Mouse (Mus musculus): ENCODE data around the gene 1810062G17Rik.

The 1810062G17Rik gene

DNA sequence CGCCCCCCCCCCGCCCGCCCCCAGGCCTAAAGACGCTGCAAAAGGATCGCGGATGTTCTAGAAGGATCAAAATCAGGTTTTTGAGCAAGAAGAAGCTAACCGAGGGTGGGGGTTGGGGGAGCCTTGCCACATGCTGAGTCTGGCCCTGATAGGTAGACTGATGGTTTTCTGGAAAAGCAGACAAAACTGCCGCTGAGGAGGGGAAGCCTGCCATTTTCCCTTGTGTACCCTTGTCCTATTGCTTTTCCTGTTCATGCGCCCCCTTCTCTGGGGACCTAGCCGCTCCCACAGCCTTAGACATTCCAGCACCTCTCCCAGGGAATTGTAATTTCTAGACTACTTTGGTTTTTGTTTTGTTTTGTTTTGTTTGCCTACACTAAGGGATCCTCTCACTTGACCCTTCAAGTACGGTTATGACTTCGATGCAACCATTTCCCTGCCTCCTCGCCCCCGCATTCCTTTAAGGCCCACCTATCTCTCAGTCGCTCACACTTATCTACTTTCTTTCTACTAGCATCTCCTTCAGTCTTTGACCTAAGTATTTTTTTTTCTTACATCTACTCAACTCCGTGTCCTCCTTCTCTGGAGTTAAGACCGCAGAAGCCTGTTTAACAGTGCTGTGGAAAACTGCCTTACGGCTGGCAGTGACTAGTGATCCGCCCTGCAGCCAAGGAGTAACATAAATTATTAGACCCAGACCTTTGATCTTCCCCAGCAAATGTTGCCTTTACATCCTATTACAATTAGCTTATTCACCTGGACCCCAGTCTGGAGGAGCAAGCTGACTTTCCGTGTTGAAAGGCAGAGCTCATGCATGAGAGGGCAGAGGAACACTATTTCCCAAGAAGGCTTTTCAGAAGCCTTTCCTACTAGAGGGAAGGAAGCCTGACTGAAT lies 771 bp downstream of the 1810062G17Rik start:
- DNase-seq (ENCODE audit: low read depth), result no peak

DNA sequence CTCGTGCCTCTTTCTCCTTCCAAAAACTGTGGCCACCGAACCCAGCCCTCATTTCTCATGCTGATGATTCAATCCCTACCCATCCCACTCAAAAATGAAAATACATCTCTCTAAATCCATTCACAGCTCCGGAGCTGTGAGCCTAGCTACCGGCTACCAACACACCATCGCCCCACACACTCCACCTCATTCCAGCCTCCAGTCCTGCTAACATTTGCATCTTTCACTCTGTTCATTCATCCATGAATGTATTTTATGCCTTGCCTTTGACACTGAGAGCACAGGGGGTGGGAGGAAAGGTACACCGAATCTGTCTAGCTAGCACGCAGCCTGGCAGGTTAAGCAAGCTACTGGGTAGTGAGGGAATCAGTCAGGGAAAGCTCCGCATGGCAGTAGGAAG lies 3.0 kb downstream of the 1810062G17Rik start:
- no peak for DNase-seq (ENCODE audit: low read depth)

DNA sequence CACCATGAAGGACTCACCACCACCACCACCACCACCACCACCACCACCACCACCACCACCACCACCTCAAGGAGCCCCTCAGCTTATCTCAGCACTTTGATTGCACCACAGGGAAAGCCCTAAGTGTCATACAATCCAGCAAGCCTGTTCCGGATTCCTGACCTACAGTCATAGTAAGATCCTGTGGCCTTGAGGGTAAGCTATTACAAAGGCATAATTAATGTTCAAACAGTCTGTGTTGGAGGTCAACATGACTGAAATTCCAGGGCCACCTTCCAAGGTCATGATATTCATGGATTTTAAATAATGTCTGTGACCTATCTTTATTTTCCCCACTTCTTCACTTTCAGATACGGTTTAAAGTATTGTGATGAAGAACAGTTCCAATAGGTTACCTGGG lies 4.7 kb downstream of the 1810062G17Rik start:
- DNase-seq (ENCODE audit: low read depth), result peak; percentile 9

DNA sequence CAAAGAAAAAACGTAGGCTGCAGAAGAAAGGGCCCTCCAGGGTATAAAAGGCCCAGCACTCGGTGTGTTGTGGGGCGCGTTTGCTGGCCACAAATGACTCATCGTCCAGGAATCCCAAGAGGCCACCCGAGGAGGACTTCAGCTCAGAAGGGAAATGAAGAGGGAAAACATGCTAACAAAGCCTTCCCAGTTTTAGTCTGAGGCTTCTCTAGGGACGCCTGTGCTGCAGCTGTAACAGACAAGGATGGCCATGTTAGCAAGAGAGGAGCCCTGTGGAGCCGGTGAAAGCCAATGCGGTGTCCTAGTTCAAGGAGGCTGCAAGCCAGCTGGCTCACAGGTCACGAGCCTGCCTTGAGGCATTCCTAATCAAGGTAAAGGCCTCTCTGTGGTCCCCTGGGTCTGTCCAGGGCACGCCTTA lies 6.0 kb downstream of the 1810062G17Rik start:
- peak; percentile 35 for DNase-seq (ENCODE audit: low read depth)

DNA sequence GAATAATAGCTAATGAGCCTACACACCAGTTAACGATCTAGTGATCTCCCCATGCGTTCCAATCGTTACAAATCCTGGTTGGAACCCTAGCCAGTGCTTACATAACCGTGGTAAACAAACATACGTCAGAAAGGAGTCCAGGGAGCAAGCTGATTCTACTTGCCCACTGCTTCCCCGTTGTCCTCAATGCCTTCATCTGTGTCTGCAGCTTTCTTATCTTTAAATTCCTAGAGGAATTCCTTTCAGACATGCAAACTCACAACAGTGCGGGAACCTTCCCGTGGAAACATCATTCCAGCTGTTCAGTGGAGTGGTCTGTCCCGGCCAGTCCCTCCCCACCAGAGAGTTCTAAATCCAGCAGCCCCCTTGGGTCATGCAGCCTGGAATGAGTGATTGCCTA lies 7.2 kb downstream of the 1810062G17Rik start:
- no peak for DNase-seq (ENCODE audit: low read depth)

DNA sequence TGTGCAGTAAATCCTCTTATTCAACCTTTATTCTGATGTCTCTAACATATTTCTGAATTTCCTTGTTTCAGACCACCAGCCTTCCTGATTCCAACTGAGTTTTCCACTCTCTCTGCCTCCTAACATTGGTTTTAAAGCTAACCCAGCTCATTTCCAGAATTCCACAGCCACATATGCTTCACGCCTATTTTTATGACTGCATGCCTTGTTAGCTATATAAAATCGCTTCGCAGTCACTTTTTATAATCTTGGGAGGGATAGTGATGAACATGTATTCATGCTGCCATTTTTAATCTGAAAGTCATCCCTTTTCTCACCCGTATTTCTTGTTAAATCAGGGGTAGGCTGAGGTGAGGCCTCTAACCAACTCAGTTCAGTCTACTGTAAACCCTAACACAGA lies 8.6 kb downstream of the 1810062G17Rik start:
- no peak for DNase-seq (ENCODE audit: low read depth)

DNA sequence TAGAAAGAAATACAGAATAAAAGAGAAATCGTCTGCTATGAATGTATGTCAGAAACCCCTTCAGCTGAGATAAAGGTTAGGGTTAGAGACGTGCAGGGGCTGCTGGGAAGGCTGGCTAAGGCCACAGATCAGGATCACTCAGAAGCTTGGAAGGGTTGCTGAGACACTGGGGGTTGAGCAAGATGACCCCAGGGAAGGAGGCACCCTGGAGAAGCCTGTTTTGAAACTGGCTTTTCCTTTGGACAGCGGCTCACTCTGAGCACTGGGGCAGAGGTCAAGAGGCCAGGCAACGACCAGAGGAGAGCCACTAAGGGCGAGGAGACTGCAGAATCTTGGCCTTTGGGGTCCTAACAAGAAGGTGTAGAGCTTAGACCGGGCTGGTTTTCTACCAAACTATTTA lies 10.4 kb downstream of the 1810062G17Rik start:
- DNase-seq (ENCODE audit: low read depth), result no peak

DNA sequence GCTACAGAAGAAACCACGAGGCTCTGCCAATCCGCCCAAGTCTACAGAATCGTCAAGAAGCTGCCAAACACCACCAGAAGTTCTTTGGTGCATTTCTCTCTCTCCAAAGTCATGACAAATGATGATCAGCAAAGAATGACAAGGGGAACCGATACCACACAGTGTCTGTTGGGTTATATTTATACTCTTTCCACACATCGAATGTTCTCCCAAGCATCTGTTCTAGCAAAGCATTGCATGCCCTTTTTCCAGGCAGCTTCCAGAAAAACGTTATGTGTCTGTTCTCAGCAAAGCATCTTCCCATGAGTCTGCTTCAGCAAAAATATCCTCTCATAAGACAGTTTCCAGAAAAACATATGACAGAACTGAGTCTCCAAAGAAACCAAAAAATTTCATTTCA lies 11.1 kb downstream of the 1810062G17Rik start:
- no peak for DNase-seq (ENCODE audit: low read depth)

DNA sequence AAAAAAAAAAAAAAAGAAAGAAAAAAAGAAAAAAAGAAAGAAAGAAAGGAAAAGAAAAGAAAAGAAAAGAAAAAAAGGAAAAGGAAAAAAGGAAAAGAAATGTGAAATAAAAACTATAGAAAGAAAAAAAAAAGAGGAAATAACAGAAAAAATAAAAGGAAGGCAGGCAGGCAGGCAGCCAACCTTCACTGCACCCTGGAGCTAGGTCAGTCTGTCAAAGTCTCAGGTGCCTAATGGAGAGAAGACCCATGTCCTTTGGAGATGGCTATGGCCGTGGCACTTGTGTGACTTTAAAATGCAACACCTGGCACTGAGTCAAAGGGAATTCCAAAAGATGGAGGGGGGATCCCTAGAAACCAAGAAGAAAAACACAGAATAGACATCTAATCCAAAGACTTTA lies 12.6 kb downstream of the 1810062G17Rik start:
- no peak for DNase-seq (ENCODE audit: low read depth)

DNA sequence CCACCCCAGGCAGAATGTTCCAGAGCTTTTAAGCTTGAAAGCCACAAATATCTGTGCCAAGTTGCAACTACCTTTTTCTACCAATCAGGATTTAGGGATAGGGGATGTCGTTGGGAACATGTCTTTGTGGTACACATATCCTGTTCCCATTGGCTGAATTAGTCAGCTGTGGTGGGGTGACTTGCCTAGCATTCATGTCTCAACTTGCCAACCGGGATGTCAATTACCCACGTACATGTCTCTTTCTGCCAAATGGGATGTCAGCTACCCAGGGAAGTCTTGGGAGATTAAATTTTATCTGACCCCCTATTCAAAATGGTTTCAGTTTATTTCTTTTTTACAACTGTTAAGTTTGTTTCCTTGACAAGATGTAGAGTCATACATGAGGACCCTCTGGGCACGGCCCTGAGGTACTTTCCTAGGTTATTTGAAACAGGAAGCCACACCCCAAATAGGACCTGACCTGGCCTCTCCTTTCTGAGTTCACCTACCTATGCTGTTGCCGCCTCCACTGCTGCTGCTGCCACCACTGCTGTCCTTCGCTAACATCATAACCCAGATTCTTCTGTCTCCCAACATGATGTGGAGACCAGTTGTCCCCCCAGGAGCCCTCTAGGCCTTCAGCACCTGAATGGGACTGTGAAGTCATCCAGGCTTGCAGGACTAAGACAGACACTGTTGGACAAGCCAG lies 13.3 kb downstream of the 1810062G17Rik start:
- DNase-seq (ENCODE audit: low read depth), result peak; percentile 42

DNA sequence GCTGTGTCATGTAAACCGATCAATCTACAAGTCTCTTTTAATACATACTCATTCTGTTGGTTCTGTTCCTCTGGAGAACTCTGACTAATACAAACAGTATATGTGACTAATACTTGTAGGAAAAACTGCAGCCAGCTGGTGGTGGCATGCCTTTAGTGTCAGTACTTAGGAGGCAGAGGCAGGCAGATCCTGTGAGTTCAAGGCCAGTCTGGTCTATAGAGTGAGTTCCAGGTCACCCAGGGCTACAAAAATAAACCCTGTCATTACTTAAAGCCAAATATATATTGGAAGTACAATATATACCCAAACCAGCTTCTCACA lies 13.8 kb downstream of the 1810062G17Rik start:
- DNase-seq (ENCODE audit: low read depth), result peak; percentile 50

DNA sequence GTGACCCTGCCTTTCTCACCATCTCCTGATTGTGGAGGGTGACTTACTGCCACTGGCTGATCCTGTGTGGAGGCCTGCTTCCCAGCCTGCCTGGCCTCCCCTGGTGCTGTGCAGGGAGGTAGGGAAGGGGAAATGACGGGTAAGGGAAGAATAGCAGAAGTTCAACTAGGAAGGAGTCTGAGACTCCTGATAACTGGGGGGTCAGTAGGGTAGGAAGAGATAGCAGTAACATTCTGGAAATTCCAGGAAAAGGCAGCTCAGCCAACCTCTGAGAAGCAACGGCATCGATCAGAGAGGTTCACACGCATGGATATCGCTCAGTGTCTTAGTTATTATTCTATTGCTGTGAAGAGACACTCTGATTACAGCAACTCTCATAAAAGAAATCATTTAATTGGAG lies 15.8 kb downstream of the 1810062G17Rik start:
- no peak for DNase-seq (ENCODE audit: low read depth)

DNA sequence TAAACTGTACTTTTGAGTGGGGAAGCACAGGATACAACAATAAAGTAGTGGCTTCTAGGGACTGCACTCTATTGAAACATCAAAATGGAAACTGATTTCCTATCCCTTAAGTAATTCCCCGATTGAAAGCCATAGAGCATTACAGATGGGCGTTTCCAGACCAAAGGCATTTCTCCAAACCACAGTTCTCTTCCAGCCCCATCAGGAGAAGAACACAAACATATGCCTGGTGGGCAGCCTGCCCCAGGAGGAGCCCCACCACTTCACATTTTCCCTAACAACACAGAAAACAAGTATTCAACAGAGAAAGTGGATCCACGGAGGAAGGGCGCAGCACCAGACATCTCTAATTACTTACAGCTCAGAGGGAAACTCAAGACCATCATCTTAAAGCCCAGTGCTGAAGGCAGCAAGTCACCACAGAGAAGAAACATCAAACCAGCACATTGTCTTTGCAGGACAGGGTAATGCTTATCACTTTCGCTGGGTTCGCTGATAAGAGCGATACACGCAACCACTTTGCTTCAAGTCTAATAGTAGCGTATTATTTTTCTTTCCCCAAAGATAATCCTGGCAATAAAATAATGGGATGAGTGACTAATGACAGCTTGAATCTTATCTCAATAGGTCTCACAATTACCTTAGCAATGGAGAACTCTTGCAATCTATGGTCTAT lies 17.1 kb downstream of the 1810062G17Rik start:
- peak; percentile 11 for DNase-seq (ENCODE audit: low read depth)

DNA sequence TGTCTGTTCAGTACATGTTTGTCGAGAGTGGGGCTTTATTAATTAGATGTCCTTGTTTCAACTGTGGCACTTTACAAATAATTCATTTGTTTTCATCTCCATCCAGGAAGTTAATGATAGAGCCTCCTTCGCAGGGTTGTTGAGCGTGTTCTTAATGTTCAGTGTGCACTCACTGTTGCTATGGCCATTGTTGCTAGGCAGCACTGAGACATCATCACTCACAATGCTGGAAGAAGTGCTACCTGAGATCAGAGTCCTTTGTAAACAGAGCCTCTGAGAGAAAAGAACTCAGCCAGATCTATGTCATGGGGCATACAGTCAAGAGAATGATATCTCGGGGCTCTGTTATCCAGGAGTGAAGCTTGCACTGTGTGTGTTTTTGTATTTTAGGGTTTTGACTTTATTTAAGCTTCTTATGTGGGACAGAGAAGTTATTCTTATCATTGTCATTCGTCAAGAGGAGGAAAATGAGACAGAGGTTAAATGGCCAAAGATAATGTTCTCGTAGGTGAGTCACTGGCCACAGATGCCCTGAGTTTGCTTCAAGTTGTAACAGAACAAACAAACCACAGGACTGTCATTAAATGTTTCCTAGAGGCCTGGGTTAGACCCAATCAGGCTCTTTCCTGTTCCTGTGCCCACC lies 18.0 kb downstream of the 1810062G17Rik start:
- peak; percentile 91 for DNase-seq (ENCODE audit: low read depth)

DNA sequence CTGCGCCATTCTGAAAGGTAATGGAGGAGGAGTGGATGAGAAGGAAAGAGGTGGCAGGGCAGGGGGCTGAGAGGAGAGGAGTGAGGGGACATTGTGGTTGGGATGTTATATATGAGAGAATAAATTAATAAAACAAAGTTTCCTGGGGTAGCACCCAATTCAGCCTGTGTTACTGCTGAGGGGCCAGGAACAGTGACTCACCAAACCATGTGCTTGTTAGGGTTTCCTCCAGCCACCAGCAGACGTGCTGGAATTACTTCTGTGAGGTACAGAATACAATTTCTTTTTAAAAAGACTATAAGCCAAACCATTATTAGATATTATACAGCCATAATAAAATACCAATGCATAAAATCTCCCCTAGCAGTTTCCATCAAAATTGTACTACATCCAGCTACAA lies 18.9 kb downstream of the 1810062G17Rik start:
- peak; percentile 71 for DNase-seq (ENCODE audit: low read depth)

DNA sequence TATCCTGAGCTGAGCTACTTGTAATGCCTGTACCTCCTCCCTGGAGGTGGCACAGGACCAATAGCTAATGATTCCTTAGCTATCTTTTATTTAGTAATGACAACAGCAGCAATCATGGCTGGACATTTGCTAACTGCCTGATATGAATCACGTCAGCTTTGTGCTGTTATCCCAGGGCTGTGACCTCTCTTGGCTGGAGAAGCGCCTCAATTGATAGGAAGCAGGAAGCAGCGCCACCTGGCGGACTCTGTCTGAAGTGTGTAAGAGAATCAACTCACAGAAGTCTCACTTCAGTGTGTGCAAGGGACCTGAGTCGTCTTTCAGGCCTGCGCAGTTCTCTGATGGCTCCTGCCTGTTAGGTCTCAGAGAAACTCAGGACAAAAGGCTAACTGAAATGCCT lies 19.7 kb downstream of the 1810062G17Rik start:
- peak; percentile 92 for DNase-seq (ENCODE audit: low read depth)

DNA sequence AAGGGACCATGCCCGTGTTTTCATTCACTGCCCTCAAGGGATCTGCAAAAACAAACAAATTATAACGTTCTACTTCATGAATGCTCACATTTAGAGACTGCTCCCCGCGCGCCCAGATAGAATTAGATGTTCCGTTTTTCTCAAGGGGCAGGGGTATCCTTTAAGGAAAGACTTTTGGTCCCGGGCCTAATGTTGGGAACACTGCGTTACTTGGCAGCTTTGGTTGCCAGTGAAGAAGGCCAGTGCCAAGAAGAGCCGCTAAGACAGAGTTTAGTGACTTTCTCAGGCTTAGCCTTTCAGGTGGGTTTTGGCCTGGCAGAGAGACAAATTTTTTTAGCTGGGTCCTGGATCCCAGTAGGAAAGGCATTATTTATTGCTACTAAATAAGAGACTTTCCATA lies 20.5 kb downstream of the 1810062G17Rik start:
- DNase-seq (ENCODE audit: low read depth), result no peak

DNA sequence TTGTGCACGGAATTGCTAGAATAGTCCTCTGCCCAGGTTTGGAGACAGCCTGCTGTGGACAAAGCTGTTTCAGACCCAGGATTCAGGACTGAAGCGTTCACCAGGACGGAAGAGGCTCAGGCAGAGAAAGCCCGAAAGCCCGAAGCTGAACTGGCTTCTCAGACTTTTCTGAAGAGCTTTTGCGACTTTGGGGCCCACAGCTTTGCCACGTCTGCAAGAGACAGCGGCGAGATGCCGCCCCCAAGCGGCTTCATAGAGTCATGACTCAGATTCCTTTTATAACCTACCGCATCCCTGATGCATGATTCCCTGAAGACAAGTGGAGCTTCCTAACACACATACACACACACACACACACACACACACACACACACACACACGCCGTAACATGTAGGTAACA lies 21.0 kb downstream of the 1810062G17Rik start:
- peak; percentile 83 for DNase-seq (ENCODE audit: low read depth)

DNA sequence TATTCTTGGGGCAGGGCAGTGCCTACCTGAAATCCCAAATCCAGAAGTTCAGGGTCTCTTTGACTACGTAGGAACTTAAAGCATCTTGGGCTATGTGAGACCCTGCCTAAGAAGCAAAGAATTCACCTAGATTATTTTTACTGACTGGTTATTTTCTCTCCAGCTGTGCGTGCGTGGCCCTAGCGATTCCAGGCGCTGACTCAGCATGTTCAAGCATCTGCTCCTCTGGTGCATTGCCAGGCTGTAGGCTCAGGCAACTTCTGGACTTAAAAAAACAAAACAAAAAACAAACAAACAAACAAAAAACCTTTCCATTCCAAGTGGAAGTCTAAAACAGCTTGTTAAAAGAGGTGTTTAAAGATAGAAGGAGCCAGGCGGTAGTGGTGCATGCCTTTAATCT lies 22.5 kb downstream of the 1810062G17Rik start:
- no peak for DNase-seq (ENCODE audit: low read depth)

DNA sequence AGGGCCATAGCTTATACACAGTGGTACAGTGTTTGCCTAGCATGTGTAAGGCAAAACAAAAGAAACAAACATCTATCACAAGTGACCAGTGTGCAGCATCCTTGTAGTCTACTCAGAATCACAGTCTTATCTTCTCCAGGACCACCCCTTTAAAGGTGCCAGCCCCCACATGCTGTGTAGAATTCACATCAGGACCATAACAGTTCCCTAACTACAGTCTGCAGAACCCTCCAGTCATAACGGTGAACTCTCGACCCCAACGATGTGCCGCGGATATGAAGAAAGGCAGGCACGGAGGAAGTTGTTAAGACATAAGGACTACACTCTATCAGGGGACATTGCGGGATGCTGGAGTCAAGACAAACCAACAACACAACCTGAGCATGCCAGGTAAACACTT lies 23.7 kb downstream of the 1810062G17Rik start:
- DNase-seq (ENCODE audit: low read depth), result no peak

DNA sequence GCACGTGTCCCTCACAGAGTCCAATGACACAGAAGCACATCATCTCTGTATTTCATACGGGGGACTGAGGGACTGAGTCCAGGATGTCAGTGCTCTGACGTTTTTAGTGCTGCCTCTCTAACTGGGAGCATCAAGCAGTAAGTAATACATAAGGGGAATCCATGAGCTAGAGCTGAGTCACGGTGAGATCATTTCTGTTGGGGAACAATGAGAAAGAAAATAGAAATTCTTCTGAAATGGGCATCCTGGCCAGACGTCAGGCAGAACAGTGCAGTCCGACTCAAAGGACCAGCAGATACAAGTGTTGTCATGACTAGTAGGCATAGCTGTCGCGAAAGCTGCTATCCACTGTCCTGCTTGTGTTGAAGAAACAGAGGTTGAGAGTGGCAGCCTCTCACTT lies 25.2 kb downstream of the 1810062G17Rik start:
- DNase-seq (ENCODE audit: low read depth), result no peak

DNA sequence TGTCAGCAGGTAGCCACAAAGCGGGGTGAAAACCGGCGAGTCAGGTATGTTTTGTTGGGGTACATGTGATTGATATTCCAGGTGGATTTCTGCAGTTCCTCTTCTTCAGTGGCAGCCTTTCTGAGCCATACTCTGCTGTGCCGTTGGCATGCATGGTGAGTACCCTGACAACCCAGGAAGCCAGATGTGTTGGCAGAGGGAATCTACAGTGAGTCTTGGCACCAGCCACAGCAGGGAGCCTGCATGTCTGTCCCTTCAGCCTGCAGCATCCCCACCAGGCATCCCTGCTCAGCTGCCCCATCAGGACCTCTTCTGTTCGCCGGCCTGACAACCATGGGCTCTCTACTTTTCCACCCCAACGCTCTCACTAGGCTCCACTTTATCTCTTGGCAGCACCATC lies 25.8 kb downstream of the 1810062G17Rik start:
- DNase-seq (ENCODE audit: low read depth), result no peak

DNA sequence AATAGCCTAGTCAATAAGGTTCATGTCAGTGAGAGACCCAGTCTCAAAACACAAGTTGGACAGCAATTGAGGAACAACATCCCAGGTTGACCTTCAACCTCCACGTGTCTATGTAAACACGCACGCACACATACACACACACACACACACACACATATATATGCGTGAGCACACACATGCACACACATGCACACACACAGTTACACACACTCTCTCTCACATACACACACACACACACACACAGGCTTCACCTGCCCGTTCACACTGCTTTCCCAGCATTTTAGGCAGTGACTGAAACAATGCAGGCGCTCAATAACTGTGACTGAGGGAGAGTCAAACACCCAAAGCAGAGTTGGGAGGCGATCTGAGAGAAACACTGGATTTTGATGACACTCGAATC lies 29.6 kb downstream of the 1810062G17Rik start:
- no peak for DNase-seq (ENCODE audit: low read depth)

Measured in 416B (cell line).